Mouse (Mus musculus): ENCODE results near the gene Mlana. TPM values are rescaled to one million over a fixed set of nuclear protein-coding genes. Genes with fewer than 3 reads are reported as not detected.

Mlana gene
- polyA plus RNA-seq, 1 experiment from 2014 or later = 0.92 TPM

- 87% methylated on average over 2 of the region's 2 CpGs for WGBS
Observed at GRCm38 (mm10) chr19:29753939-29754338, 56.3 kb downstream of the Mlana start.

More at GRCm38 (mm10) chr19:29753939-29754338, 56.3 kb downstream of the Mlana start:
- Histone ChIP-seq H3K4me3 (no peak overlapping the region), H3K27ac (replicated peaks) (no peak overlapping the region), H3K9me3 (no peaks in the 10 kb centered on the region), H3K4me2 (no peak overlapping the region), H3K9ac (no peak overlapping the region), H3K27me3 (replicated peaks) (no peaks in the 10 kb centered on the region), H3K4me1 (peaks cover 5% of the 10 kb centered on the region; the same call in 1 of the 2 replicates), H3K36me3 (peaks cover 15% of the 10 kb centered on the region)
- ATAC-seq (ENCODE audit: extremely low read depth, insufficient number of reproducible peaks, low FRiP score, low TSS enrichment) = no peak

Other genes with a start within 250 kb of the Mlana start
- gene Ric1, start 175.5 kb upstream of the Mlana start, polyA plus RNA-seq (2015; fragmentation: Nextera tagmentation; extraction: Ambion mirVana) = 6.5 and 6.7 TPM in 2 replicates
- 5.3 TPM in 2 replicates for gene Ermp1, start 49.4 kb upstream of the Mlana start, polyA plus RNA-seq (2015; fragmentation: Nextera tagmentation; extraction: Ambion mirVana)
- 2.5 and 2.7 TPM in 2 replicates for gene 9930021J03Rik, start 108.2 kb downstream of the Mlana start, polyA plus RNA-seq (2015; fragmentation: Nextera tagmentation; extraction: Ambion mirVana)
- gene Ranbp6, start 115.2 kb downstream of the Mlana start, polyA plus RNA-seq (2015; fragmentation: Nextera tagmentation; extraction: Ambion mirVana) = 12.6 and 13.9 TPM in 2 replicates
- 6.5 and 7.0 TPM in 2 replicates for gene Il33, start 227.3 kb downstream of the Mlana start, polyA plus RNA-seq (2015; fragmentation: Nextera tagmentation; extraction: Ambion mirVana)